Mouse (Mus musculus) layer of hippocampus, adult 9-10 months (tissue): Measurements from ENCODE around the gene Olfr437.
"Not testable (repeated sequence)": the region's sequence is repeated elsewhere in the genome, so short reads cannot be mapped to it uniquely, and the experiment has no call there.

Source experiments
- DNase-seq: peaks from one replicate; pipeline ENCODE4 v3.0.0; 2022; ENCODE audit warnings: low spot score

The Olfr437 gene

GRCm38 (mm10) chr6:43162982-43163381 is at the start of gene Olfr437:
Gene Olfr437 (plus strand): TSS chr6:43163282.
- no peak for DNase-seq

GRCm38 (mm10) chr6:43146267-43146666 is 16.8 kb upstream of the Olfr437 start, which contains the start of gene Olfr237-ps1:
Gene Olfr237-ps1 (plus strand): TSS chr6:43146567.
- DNase-seq, result not testable (repeated sequence)

- DNase-seq, result no peak
These were observed 3.6 kb upstream of the Olfr437 start for GRCm38 (mm10) chr6:43159502-43159901.

GRCm38 (mm10) chr6:43167246-43167645 is 4.2 kb downstream of the Olfr437 start:
- DNase-seq, result no peak

GRCm38 (mm10) chr6:43171840-43172239 is 8.8 kb downstream of the Olfr437 start, which contains the start of gene Olfr13:
Gene Olfr13 (plus strand): TSS chr6:43172140.
- DNase-seq, result no peak

GRCm38 (mm10) chr6:43178129-43178528 is 15.0 kb downstream of the Olfr437 start:
- DNase-seq, result no peak

GRCm38 (mm10) chr6:43178584-43179501 is 15.8 kb downstream of the Olfr437 start:
- DNase-seq, result no peak

- DNase-seq, result no peak
These were observed 27.9 kb downstream of the Olfr437 start for GRCm38 (mm10) chr6:43190986-43191385.

- no peak for DNase-seq
These were observed 33.7 kb downstream of the Olfr437 start, which contains the start of gene Olfr435 for GRCm38 (mm10) chr6:43196781-43197180. Gene Olfr435 (plus strand): TSS chr6:43197146.

- DNase-seq, result no peak
These were observed 35.0 kb downstream of the Olfr437 start for GRCm38 (mm10) chr6:43198094-43198493.

GRCm38 (mm10) chr6:43202786-43203185 is 39.7 kb downstream of the Olfr437 start:
- DNase-seq, result no peak

- DNase-seq, result no peak
These were observed 42.3 kb downstream of the Olfr437 start for GRCm38 (mm10) chr6:43205355-43205754.

GRCm38 (mm10) chr6:43212873-43213272 is 49.8 kb downstream of the Olfr437 start, which contains the start of gene Olfr434:
Gene Olfr434 (plus strand): TSS chr6:43213021.
- not testable (repeated sequence) for DNase-seq
